Mouse (Mus musculus) duodenum, adult 2 months (tissue): Measurements from ENCODE around the gene Zscan29. TPM values are rescaled to one million over a fixed set of nuclear protein-coding genes. Genes with fewer than 3 reads are reported as not detected.

Source experiments
- polyA plus RNA-seq: library from polyadenylated mRNA; depleted of rRNA; stranded (reverse); fragments of >200 nt; gene quantifications from 2 replicates; pipeline ENCODE4 v1.2.3, GENCODE M21; 2012; ENCODE audit warnings: low replicate concordance; rRNA removed

Zscan29 gene
- 1.4 and 2.0 TPM in 2 replicates for polyA plus RNA-seq

DNA sequence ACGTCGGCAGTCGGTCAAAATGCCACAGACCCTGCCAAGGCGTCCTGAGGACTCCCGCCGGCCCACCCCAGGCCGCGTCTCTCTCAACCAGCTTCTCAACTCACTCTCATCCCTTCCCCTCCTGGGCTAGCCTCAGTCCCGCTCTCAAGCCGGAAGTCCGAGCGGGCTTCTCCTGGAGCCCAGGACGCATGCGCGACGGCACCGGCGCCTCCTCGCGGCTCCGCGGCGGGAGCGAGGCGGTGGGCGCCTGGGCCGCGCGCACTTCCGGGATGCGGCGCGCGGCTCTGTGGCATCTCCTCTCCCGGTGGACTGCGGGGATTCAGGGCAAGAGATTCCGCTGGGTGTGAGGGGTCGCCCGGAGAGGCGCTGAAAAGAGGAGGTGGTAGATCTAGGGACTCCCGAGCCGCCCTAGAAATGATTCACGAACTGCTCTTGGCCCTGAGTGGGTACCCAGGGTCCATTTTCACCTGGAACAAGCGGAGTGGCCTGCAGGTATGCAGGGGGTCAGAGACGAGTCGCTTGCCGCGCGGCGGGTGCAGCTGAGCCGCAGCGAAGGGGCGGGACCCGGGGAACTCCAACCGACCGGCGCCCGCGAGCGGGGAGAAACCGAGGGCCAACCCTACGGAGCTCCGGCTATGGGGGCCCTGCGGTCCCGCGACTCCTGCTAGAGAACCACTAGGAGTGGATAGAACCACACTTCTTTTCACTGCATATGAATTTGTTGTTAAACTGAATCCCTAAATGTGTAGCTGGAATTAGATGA, at the start of gene Zscan29:
Gene Zscan29 (minus strand): TSS at position 146 of the 763 bp plus-strand sequence.

DNA sequence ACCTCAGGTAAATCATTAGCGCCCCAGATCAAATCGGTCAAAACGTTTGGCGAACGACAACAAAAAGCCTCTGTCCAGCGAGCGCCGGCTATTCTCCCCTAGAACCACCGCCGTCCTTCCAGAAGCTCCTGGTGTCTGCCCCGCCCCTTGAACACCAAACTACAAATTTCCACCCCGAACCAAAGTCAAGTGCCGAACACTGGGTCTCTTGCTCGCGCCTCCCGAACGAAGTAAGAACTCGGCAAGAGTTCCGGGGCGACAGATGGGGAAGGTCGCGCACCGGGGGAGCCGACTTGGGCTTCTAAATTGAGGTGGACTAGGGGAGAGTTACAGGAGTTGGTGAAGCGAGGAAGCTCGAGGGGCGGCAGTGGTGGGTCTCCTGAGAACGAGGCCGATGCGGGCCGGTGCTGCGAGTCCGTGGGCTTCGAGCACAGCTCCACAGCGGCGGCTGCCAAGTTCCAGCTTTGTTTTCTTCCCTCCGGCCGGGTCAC, 399 bp downstream of the Zscan29 start, which contains the start of gene Tubgcp4:
Gene Tubgcp4 (plus strand): TSS at position 174 of the 491 bp plus-strand sequence.

DNA sequence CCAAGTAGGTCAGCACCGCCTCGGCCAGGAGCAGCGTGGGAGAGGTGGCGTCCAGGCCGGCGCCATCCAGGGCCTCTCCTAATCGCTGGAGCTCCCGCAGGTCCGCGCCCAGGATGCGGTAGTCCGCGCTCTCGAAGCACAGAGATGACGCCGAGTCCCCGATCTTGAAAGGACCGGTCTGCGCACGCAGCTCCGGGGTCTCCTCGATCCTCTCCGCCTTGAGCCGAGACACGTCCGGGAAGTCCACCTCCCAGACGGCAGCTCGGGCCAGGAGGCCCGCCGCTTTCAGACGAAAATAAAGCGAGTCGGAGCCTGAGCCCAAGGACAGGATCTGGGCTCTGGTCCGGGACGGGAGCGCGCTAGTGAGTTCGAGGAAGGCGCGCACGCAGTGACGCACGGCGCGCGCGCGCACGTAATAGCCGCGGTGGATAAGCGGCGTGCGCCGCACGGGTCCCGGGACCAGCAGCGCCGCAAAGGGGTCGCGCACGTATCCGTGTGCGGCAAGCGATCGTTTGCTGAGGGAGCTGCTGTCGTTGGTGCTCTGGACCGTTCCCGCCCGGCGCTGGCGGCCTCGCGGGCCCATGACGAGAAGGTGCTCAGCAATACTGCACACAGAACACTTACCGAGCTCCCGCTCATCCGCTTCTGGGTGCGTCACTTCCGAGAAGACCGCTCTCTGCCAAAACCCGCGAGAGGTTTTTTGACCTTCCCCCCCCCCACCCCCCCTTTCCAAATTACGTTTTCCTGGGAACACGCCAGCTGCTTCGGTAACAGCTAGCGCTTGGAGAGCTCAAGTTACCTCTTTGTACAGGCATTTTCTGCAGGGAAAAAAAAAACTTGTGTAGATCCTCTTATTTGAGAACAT, 30.7 kb downstream of the Zscan29 start, which contains the start of the genes Adal and Lcmt2:
Gene Adal (plus strand): TSS at position 411 of the 865 bp plus-strand sequence.
Gene Lcmt2 (minus strand): TSS at position 636 of the 865 bp plus-strand sequence.

DNA sequence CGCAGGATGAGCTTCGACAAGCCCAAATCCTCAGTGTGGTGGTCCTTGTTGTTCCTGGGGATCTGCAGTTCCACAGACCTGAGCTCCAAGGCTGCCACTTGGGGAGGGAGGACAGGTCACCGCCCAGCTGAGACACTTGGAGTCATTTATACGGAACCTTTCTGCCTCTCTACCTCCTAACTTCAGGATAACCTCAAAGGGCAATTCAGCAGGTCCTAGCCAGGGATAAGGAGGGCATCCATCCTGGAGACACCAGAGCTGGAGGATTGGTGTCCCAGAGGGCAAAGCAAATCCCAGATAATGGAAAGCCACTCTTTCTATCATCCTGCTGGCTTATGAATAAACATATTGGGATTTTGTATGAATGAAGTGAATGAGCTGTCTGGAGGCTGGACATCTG, 61.2 kb downstream of the Zscan29 start, which contains the start of gene Tgm7:
Gene Tgm7 (minus strand): TSS at position 101 of the 400 bp plus-strand sequence.

Other genes starting within 250 kb of the Zscan29 start
- 4.0 and 7.2 TPM in 2 replicates for gene Ubr1, start 200.4 kb downstream of the Zscan29 start, polyA plus RNA-seq
- gene Tmem62, start 194.1 kb downstream of the Zscan29 start, polyA plus RNA-seq, result 3.5 and 4.1 TPM in 2 replicates
- 6.6 and 7.3 TPM in 2 replicates for gene Ccndbp1, start 162.7 kb downstream of the Zscan29 start, polyA plus RNA-seq
- 0.22 and 0.28 TPM in 2 replicates for gene Epb42, start 134.1 kb downstream of the Zscan29 start, polyA plus RNA-seq
- 0.04 and 0.26 TPM in 2 replicates for gene Tgm5, start 85.3 kb downstream of the Zscan29 start, polyA plus RNA-seq
- not detected in 2 replicates for gene Tgm7, start 61.3 kb downstream of the Zscan29 start, polyA plus RNA-seq
- 0.78 and 2.4 TPM in 2 replicates for gene Adal, start 30.7 kb downstream of the Zscan29 start, polyA plus RNA-seq
- gene Lcmt2, start 30.5 kb downstream of the Zscan29 start, polyA plus RNA-seq, result 6.7 and 9.9 TPM in 2 replicates
- gene Tubgcp4, start 471 bp downstream of the Zscan29 start, polyA plus RNA-seq, result 8.6 and 20.6 TPM in 2 replicates
- gene Trp53bp1, start 100.3 kb upstream of the Zscan29 start, polyA plus RNA-seq, result 2.9 and 10.6 TPM in 2 replicates
- gene Map1a, start 118.5 kb upstream of the Zscan29 start, polyA plus RNA-seq, result 1.3 and 2.9 TPM in 2 replicates
- 38.4 and 48.8 TPM in 2 replicates for gene Ppip5k1, start 184.3 kb upstream of the Zscan29 start, polyA plus RNA-seq
- gene Ckmt1, start 186.6 kb upstream of the Zscan29 start, polyA plus RNA-seq, result 2,331 and 3,610 TPM in 2 replicates
- 0.19 and 1.1 TPM in 2 replicates for gene Strc, start 216.0 kb upstream of the Zscan29 start, polyA plus RNA-seq
- 1,015 and 2,104 TPM in 2 replicates for gene Pdia3, start 242.7 kb upstream of the Zscan29 start, polyA plus RNA-seq
- 0.39 and 0.56 TPM in 2 replicates for gene Catsper2, start 242.7 kb upstream of the Zscan29 start, polyA plus RNA-seq